Mouse (Mus musculus) spleen, adult 2 months (tissue): ENCODE results near the gene Poc5.

Experiments
- CTCF ChIP-seq: fragments of 200-500 bp; IDR thresholded peaks from 2 replicates; pipeline ENCODE4 v1.5.1; 2011; ENCODE audit warnings: mild to moderate bottlenecking, inconsistent platforms; ENCODE audit not compliant: insufficient read depth, insufficient read length, insufficient replicate concordance; ENCODE audit errors: extremely low read depth
- POLR2A ChIP-seq: fragments of 200-500 bp; IDR thresholded peaks from 2 replicates; pipeline ENCODE4 v1.6.1; 2011; ENCODE audit warnings: low read depth, low read length, inconsistent platforms

- no peak for TF ChIP-seq CTCF
- TF ChIP-seq POLR2A = no peak
These were observed 43.3 kb upstream of the Poc5 start for GRCm38 (mm10) chr13:96344778-96345177.
